18 mouse cellular contexts compared by ENCODE assay signal in the genomic region with DNA sequence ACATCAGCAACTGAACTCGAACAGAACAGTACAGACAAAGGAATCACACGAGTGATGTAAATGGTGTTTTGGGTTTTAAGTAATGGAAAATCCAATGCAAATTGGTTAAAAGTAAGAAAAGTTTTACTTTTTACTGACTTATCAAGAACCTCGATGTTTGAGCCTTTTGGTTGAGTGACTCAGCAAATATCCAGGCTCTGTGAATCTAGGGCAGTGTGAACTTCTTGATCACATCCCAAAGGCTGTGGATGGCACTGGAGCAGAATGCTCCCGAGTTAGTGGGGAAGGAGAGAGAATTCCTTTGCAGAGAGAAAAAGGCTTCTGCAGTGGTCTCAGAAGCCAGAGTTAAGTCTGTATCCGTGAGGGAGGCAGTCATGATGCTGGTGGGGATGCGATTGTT. TPM values are rescaled to one million over a fixed set of nuclear protein-coding genes. Genes with fewer than 3 reads are reported as not detected.
A peak's percentile ranks its signal among the peaks of the same experiment; 100 is the strongest.
DNase-seq lines count a peak whose midpoint lies in the region; ATAC-seq and TF ChIP-seq lines count a peak whose summit lies in the region.
"Had no signal": no experiment of that assay in that cellular context is flagged by ENCODE, and none has a peak within 500 bp of the region (broad histone marks: within the 10 kb centered on the region; RNA-seq: fewer than 3 reads in every experiment).

No protein-coding gene starts in this region.

- H3K9ac ChIP-seq in liver, postnatal 0 days (replicated peaks) = no peak overlapping the region
- H3K9ac ChIP-seq: lung, embryonic 15.5 days; stomach, embryonic 15.5 days had no signal

- peak overlapping the region; percentile 89 for H3K27ac ChIP-seq in cerebellum, adult 2 months (ENCODE audit: insufficient read depth, low read length)
- H3K27ac ChIP-seq in brown adipose tissue, adult 24 weeks (replicated peaks; ENCODE audit: low read depth, low read length) = 0 out of 2 replicates have a peak overlapping the region, but pooled peaks have one; percentile 41
- H3K27ac ChIP-seq in liver, postnatal 0 days (ENCODE audit: low read depth) = no peak overlapping the region
- H3K27ac ChIP-seq: lung, embryonic 15.5 days; stomach, embryonic 15.5 days had no signal

- TF ChIP-seq CTCF in cerebellum, adult 2 months (IDR thresholded peaks at IDR 0.05; ENCODE audit: borderline replicate concordance, insufficient read depth, low read depth, low read length) = no peak
- TF ChIP-seq CTCF in liver, postnatal 0 days (IDR thresholded peaks at IDR 0.05; ENCODE audit: low read depth) = no peak

- no peak for TF ChIP-seq EP300 in liver, postnatal 0 days (IDR thresholded peaks at IDR 0.05; ENCODE audit: low read depth)

- H3K4me2 ChIP-seq in liver, postnatal 0 days (ENCODE audit: low read depth, low read length) = peak overlapping the region; percentile 53
- H3K4me2 ChIP-seq: lung, embryonic 15.5 days; stomach, embryonic 15.5 days had no signal

- peaks cover 31% of the 10 kb centered on the region for H3K4me1 ChIP-seq in cerebellum, adult 2 months (ENCODE audit: control insufficient read depth, insufficient read depth, low read length)
- peaks cover 18% of the 10 kb centered on the region for H3K4me1 ChIP-seq in brown adipose tissue, adult 24 weeks (ENCODE audit: control insufficient read depth, insufficient read depth, insufficient read length, low read length)
- peaks cover 5% of the 10 kb centered on the region; the same call in 1 of the 2 replicates for H3K4me1 ChIP-seq in liver, postnatal 0 days (ENCODE audit: insufficient read depth)
- H3K4me1 ChIP-seq: stomach, embryonic 15.5 days had no signal

- no peaks in the 10 kb centered on the region for H3K9me3 ChIP-seq in liver, postnatal 0 days (ENCODE audit: low read length)
- H3K9me3 ChIP-seq: G1E; lung, embryonic 15.5 days; stomach, embryonic 15.5 days had no signal

- no peak overlapping the region for H3K4me3 ChIP-seq in cerebellum, adult 2 months (replicated peaks; ENCODE audit: insufficient read depth, low read depth, low read length)
- H3K4me3 ChIP-seq in brown adipose tissue, adult 24 weeks (ENCODE audit: insufficient read depth, low read depth, low read length) = no peak overlapping the region
- H3K4me3 ChIP-seq in liver, postnatal 0 days (ENCODE audit: low read depth, low read length) = no peak overlapping the region
- H3K4me3 ChIP-seq: lung, embryonic 15.5 days; stomach, embryonic 15.5 days had no signal

- no peak for TF ChIP-seq POLR2A in cerebellum, adult 2 months (IDR thresholded peaks at IDR 0.05; ENCODE audit: borderline replicate concordance, insufficient read depth, low read length)

- peak in 1 of 2 experiments; percentile 34 for DNase-seq in cerebellum, adult 2 months
- DNase-seq in liver = peak; percentile 61
- no peak for DNase-seq in liver, postnatal 0 days
- no peak for DNase-seq in ovary, postnatal 14 days (ENCODE audit: low spot score)
- DNase-seq in adrenal gland, postnatal 10 days = no peak
- DNase-seq in adrenal gland, adult 2 months = no peak
- DNase-seq: adrenal gland, postnatal 25 days; gastrocnemius, postnatal 10 days; kidney, adult 9 months; kidney, postnatal 4 days; spleen, adult 18-20 months; thymus, adult 2 months had no signal

- no peak for ATAC-seq in cerebellum, adult (ENCODE audit: insufficient number of reproducible peaks, low FRiP score, low TSS enrichment)
- peak; percentile 63 for ATAC-seq in liver, postnatal 0 days
- ATAC-seq: CD4-positive, CD25-positive, alpha-beta regulatory T cell, adult 4 months had no signal

- no peaks in the 10 kb centered on the region for H3K27me3 ChIP-seq in cerebellum, adult 2 months (ENCODE audit: control insufficient read depth, insufficient read depth, low read length)
- H3K27me3 ChIP-seq in liver, postnatal 0 days (ENCODE audit: insufficient read depth, low read length) = no peaks in the 10 kb centered on the region
- H3K27me3 ChIP-seq: lung, embryonic 15.5 days; stomach, embryonic 15.5 days had no signal

- WGBS in cerebellum, adult 2 months = 55% methylated on average over 6 of the region's 6 CpGs
- WGBS in liver, postnatal 0 days (ENCODE audit: insufficient replicate concordance) = 75% methylated on average over 6 of the region's 6 CpGs

- H3K36me3 ChIP-seq in liver, postnatal 0 days (replicated peaks; ENCODE audit: insufficient read depth, low read length) = no peaks in the 10 kb centered on the region
- H3K36me3 ChIP-seq: lung, embryonic 15.5 days; stomach, embryonic 15.5 days had no signal

RNA-seq across cellular contexts. Expression of gene Cdc42bpa, which starts 14.7 kb away (rescaled TPM):
- polyA plus RNA-seq in cerebellum, adult 2 months (2012; rRNA removed) = 145 and 155 TPM in 2 replicates
- 24.6 and 25.6 TPM in 2 replicates for polyA plus RNA-seq in brown adipose tissue, adult 24 weeks (2012; ENCODE audit: insufficient read depth, insufficient read length, missing spikeins)
- polyA plus RNA-seq in liver, postnatal 0 days (2015; fragmentation: Nextera tagmentation; extraction: Ambion mirVana) = 3.5 TPM in 2 replicates
- 10 to 100 TPM; 35.6 to 50.3 TPM for total RNA-seq in adrenal gland, postnatal 10 days (2021)
- 10 to 100 TPM; 43.4 to 51.4 TPM for total RNA-seq in adrenal gland, adult 2 months (2021)
- 16.6 and 17.8 TPM in 2 replicates for polyA plus RNA-seq in adrenal gland, adult 2 months (2012; rRNA removed)
